Mouse (Mus musculus): ENCODE results near the gene Cep85l.

Cep85l gene

GRCm38 (mm10) chr10:53394923-53395629 is 15.3 kb upstream of the Cep85l start:
- DNase-seq (ENCODE audit: low read depth in 2 of 2, low spot score in 2 of 2): no peak

DNA sequence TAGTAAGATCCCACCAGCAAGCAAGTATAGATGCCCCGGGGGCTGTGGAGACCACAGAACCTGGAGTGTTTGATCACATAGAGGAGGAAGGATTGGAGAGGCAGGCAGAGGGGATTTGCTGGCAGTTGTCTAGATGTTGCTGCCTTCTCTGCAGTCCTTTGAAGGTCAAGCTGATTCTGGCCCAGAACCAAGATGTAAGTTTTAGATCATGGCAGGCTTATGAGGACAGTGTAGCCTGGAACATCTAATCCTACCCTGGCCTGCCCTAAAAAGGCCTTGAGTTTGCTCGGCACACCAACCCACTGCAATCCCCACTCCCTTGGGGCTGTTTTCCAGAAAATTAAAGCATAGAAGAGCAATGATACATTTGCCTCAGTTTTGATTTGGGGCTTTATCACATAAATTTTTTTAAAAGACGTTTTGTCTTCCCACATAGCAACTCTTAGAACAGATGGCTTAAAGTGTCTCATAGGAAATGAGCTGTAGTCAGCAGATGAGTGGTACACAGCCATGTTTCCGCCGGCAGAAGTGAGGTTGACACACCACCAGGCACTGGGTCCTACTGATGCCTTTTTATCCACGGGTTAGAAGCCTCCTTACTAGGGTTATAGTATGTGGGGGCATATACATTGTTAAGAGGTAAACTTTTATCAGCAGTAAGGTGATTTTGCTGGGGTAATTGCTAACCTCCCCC is 8.6 kb upstream of the Cep85l start:
- no peak for DNase-seq (ENCODE audit: low read depth in 2 of 2, low spot score in 2 of 2)

DNA sequence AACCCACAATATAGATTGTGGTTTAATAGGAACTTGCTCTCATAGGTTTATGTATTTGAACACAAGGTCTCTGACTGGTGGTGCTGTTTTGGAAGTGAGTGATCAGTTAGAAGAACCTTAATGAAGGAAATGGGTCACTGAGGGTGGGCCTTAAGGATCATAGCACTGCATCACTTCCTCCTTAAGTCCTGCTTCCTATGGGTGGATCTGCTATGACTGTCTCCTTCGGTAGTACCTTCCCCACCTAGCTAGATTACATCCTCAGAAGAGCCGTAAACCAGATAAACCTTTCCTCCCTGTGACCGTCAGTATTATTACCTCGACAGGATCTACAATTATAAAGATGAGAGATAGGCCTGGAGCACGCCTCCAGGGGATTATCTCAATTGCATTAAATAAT is 5.7 kb upstream of the Cep85l start:
- DNase-seq (ENCODE audit: low read depth in 2 of 2, low spot score in 2 of 2): no peak

DNA sequence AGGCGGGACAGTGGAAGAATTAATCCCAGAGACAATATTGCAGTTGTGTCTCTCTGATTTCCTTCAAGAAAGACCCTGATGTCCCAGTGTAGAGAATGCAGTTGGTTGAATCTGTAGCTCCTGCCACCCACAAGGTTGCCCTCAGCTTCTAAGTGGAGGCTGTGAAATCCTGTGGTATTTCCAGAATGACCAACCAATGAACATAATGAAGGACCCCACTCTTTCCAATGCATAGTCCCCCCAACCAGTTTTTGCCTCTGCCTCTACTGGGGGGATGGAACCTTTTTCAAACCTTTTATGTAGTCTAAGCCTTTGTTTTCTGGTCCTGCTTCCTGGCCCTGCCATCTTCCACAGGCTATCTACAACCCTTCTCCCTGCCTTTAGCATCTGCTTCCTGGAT is 5.1 kb upstream of the Cep85l start:
- DNase-seq (ENCODE audit: low read depth in 2 of 2, low spot score in 2 of 2): no peak

DNA sequence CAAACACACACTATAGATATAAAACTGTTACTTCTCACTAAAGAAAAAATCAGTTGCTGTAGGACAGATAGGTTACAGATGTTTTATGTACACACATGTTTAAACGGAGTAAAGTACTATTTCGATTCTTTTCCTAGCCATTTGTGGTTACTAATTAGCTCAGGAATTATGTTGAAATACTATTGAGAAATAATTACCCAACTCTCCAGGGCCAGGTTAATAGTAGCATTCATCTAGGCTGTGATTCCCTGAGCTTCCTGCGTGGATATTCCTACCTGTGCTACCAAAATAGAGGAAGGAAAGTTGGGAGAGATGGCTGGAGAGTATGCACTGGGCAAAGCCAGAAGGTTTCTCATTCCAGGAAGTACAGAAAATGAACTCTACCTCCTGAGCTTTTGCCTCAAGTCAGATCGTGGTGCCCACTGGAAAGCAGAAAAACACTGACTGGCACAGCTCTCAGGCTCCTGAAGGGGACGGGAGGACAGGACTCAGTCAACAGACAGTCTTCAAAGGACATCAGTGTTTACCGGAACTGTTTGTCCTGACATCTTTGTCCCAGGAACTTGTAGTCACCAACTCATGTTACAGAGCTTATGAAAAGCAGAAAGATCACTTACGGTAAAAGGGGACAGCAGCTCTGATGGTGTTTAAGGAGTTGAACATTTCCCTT is 3.1 kb upstream of the Cep85l start:
- no peak for DNase-seq (ENCODE audit: low read depth in 2 of 2, low spot score in 2 of 2)

DNA sequence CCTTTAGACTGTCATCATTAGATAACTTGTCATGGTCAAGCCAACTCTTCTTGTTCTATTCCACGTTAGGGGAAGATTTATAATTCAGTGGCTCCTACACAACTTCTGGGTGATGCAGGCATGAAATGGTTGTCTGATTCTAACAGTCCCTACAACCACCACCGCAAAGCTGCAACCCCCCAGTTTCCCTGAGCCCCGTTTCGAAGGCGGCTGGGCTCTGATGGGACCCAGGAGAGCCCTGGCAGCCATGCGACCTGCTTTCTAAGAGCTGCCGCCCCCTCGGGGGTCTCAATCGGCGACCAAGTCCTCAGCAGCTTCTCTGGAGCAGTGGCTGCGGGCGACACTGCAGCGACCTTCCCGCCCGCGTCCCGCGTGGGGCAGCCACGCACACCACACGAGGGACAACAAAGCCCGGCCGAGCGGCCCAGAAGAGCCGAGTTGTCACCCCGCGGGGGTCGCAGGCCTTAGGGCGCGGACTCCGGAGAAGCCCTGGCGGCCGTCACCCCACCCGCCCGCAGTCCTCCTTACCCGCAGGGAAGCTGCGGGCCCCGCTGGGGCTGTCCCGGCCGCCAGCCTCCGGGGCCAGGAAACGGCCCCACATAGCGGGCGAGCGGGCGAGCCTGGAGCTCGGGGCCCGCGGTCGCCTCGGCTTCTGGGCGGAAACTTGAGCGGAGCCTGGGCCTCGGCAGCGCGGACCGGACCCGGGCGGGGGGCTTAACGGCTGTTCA is 602 bp downstream of the Cep85l start:
- DNase-seq (ENCODE audit: low read depth in 2 of 2, low spot score in 2 of 2): peak in 1 of 2 experiments; percentile 29

DNA sequence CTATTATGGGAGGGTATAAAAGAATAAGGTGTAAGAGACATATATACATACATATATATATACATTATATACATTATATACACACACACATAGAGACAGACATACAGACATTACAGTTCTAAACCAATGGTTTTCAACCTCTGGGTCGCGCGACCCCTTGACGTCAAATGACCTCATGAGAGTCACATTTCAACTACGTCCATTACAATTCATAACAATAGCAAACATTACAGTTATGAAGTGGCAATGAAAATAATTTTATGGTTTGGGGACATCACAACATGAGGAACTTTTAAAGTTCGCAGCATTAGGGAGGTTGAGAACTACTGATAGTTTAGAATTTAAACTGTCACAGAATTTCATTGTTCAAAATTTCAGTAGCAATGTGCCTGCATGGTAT is 1.5 kb downstream of the Cep85l start:
- DNase-seq (ENCODE audit: low read depth in 2 of 2, low spot score in 2 of 2): no peak

GRCm38 (mm10) chr10:53377096-53377495 is 2.7 kb downstream of the Cep85l start:
- DNase-seq (ENCODE audit: low read depth in 2 of 2, low spot score in 2 of 2): no peak

DNA sequence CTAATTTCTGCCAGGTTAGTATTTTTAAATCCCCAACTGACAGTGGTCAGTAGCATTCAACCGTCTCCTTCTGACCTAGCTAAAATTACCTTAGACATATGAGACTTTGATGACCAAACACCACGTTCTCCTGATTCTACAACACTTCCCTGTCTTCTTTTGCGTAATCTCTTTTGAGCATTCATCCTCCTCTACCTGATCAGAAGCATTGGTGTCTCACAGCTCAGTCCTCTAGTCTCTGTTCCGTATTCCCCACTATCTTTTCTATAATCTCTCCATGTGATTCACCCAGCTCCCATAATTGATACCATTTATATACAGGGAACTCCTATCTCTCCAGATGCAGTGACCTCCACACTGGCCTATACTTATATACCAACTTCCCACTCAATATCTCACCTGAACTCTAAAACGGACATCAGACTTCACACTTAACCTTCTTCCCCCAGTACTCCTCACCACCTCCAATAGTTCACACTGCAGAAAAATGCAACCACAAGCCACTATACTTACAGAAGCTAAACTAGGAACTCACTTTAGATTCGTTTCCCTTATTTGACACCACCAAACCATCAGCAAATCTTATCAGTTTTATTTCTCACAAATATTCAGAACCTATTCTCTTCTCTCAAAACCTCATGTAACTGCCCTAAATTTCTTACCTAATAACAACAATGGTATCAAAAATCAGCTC is 5.7 kb downstream of the Cep85l start:
- no peak for DNase-seq (ENCODE audit: low read depth in 2 of 2, low spot score in 2 of 2)

DNA sequence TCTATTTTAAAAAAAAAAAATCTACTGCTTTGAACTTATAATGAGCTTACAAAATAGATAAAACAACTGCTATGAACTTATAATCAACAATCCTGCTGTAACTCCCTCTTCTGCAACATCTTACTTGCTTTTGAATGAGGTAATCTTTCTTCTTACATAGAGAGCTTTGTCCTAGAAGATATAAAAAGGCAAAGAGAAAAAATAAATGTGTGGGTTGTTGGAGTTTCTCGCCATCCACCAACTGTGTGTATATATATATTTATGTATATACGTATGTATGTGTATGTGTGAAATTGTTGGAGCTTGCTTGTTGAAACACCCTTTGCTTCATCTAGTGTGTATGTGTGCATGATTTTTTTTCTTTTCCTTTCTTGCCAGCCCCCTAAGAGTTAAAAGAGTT is 12.5 kb downstream of the Cep85l start:
- no peak for DNase-seq (ENCODE audit: low read depth in 2 of 2, low spot score in 2 of 2)

GRCm38 (mm10) chr10:53364311-53364710 is 15.4 kb downstream of the Cep85l start:
- no peak for DNase-seq (ENCODE audit: low read depth in 2 of 2, low spot score in 2 of 2)

GRCm38 (mm10) chr10:53359016-53359415 is 20.7 kb downstream of the Cep85l start:
- DNase-seq (ENCODE audit: low read depth in 2 of 2, low spot score in 2 of 2): no peak

- no peak for DNase-seq (ENCODE audit: low read depth in 2 of 2, low spot score in 2 of 2)
Measured at GRCm38 (mm10) chr10:53353665-53354064, 26.1 kb downstream of the Cep85l start.

DNA sequence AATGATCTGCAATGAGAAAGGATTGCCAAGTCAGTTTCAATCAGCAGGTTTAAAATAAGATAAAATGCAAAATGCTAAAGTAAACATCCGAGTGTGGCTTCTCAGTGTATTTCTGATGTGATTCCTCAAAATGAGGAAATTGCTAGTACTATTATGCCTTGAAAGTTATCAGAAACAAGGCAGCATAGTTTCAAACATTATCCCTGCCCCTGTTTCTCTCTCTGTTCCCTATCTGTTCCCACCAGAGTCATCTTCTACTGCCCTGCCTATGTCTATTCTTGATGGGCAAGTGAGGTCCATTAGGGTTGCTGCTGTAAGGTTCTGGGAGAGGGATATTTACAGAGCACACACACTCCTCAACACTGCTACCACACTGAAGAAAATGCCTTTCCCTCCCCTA is 30.5 kb downstream of the Cep85l start:
- DNase-seq (ENCODE audit: low read depth in 2 of 2, low spot score in 2 of 2): no peak

- peak; percentile 64 to 68 for DNase-seq (ENCODE audit: low read depth in 2 of 2, low spot score in 2 of 2)
Measured at GRCm38 (mm10) chr10:53347787-53348755, 31.7 kb downstream of the Cep85l start.

DNA sequence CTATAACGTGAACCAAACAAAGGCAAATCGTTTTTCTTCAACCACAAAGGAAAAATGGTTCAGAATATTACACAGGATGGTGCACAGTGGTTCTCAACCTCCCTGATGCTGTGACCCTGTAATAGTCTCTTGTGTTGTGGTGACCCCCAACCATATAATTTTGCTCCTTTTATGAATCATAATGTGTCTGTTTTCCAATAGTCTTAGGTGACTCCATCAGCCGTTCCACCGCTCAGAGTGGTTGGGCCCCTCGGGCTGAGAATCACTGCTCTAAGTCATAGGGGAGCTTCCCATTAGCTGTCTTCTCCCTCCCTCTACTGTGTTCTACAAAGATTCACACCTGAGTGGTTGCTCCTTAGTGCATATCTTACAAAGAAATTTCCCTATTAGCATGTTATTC is 32.8 kb downstream of the Cep85l start:
- no peak for DNase-seq (ENCODE audit: low read depth in 2 of 2, low spot score in 2 of 2)

DNA sequence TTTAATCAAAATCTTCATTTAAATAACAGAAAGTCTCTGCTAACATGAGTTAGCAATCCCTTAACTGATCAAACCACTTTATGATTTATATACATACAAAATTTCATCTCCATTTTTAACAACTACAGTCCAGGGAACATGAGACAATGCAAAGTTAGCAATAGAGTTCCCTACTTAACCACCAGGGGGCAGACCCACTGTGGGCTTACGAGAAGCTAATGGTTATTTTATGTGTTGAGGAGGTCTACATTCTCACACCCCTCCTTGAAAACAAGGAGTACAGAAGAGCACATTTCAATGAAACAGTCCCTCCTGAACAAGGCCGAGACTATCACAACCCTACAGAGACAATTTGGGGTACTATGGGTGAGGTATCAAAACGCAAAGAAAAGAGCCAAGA is 33.2 kb downstream of the Cep85l start:
- peak; percentile 36 to 58 for DNase-seq (ENCODE audit: low read depth in 2 of 2, low spot score in 2 of 2)

- no peak for DNase-seq (ENCODE audit: low read depth in 2 of 2, low spot score in 2 of 2)
Measured at GRCm38 (mm10) chr10:53345508-53345907, 34.2 kb downstream of the Cep85l start.

DNA sequence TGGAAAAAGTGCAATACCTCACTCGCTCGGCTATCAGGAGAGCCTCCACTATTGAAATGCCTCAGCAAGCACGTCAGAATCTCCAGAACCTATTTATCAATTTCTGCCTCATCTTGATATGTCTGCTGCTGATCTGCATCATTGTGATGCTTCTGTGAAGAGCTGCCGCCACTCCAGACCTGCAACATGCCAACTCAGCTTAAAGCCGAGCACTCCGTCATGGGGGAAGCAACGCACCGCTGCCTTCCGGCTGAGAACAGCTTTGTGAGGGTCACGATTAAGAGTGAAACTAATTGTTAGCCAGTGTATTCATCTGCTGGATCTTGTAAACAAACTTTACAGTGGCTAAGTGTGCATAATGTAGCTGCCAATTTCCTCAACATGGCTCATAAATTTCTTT is 35.9 kb downstream of the Cep85l start:
- no peak for DNase-seq (ENCODE audit: low read depth in 2 of 2, low spot score in 2 of 2)

GRCm38 (mm10) chr10:53343384-53343783 is 36.4 kb downstream of the Cep85l start:
- no peak for DNase-seq (ENCODE audit: low read depth in 2 of 2, low spot score in 2 of 2)
